10 mouse cellular contexts compared by ENCODE assay signal in genomic region chr12:104473492-104473891, GRCm38 (mm10). TPM values are rescaled to one million over a fixed set of nuclear protein-coding genes. Genes with fewer than 3 reads are reported as not detected.
DNase-seq lines count a peak whose midpoint lies in the region; ATAC-seq lines count a peak whose summit lies in the region.
"Had no signal": no experiment of that assay in that cellular context is flagged by ENCODE, and none has a peak within 500 bp of the region (broad histone marks: within the 10 kb centered on the region; RNA-seq: fewer than 3 reads in every experiment).

No protein-coding gene starts in this region.

- DNase-seq in hindbrain, embryonic 10.5 days (ENCODE audit: low spot score), result no peak
- DNase-seq in spleen, adult 18-20 months, result no peak
- no peak for DNase-seq in urinary bladder, adult 2 months (ENCODE audit: low spot score)
- DNase-seq in layer of hippocampus, adult 9-10 months (ENCODE audit: low spot score), result no peak
- DNase-seq: thymus, postnatal 36 days had no signal

- H3K4me2 ChIP-seq in liver, embryonic 16.5 days (ENCODE audit: low read depth, low read length), result peak overlapping the region; percentile 61

- H3K9me3 ChIP-seq in megakaryocyte, embryonic 14.5 days, result no peaks in the 10 kb centered on the region
- no peaks in the 10 kb centered on the region for H3K9me3 ChIP-seq in hindbrain, embryonic 10.5 days
- H3K9me3 ChIP-seq in liver, embryonic 16.5 days (replicated peaks; ENCODE audit: control insufficient read depth, low read length), result no peaks in the 10 kb centered on the region

- no peak for ATAC-seq in megakaryocyte, adult 5-6 weeks (ENCODE audit: poor library complexity, severe bottlenecking)
- no peak for ATAC-seq in liver, embryonic 16.5 days (ENCODE audit: low read depth)

- no peaks in the 10 kb centered on the region for H3K36me3 ChIP-seq in megakaryocyte, embryonic 14.5 days (replicated peaks; ENCODE audit: low read length)
- H3K36me3 ChIP-seq in hindbrain, embryonic 10.5 days, result no peaks in the 10 kb centered on the region
- no peaks in the 10 kb centered on the region for H3K36me3 ChIP-seq in liver, embryonic 16.5 days (ENCODE audit: control insufficient read depth, insufficient read depth)

- under 1% methylated on average over 17 of the region's 18 CpGs for whole genome bisulfite sequencing in hindbrain, embryonic 10.5 days
- 2% methylated on average over 17 of the region's 18 CpGs for WGBS in liver, embryonic 16.5 days (ENCODE audit: insufficient replicate concordance)

- H3K4me3 ChIP-seq in megakaryocyte, embryonic 14.5 days (replicated peaks), result peak overlapping the region; percentile 90
- H3K4me3 ChIP-seq in hindbrain, embryonic 10.5 days, result peak overlapping the region; percentile 60
- no peak overlapping the region for H3K4me3 ChIP-seq in liver, embryonic 16.5 days (ENCODE audit: low read depth, low read length)
- H3K4me3 ChIP-seq: myocyte had no signal

- peaks cover 98% of the 10 kb centered on the region for H3K27me3 ChIP-seq in megakaryocyte, embryonic 14.5 days (replicated peaks)
- peaks cover 100% of the 10 kb centered on the region for H3K27me3 ChIP-seq in hindbrain, embryonic 10.5 days (ENCODE audit: insufficient read depth, poor library complexity, severe bottlenecking)
- peaks cover 91% of the 10 kb centered on the region for H3K27me3 ChIP-seq in liver, embryonic 16.5 days (ENCODE audit: control insufficient read depth, insufficient read depth, low read depth, low read length)

- peaks cover 30% of the 10 kb centered on the region for H3K4me1 ChIP-seq in megakaryocyte, embryonic 14.5 days
- peaks cover 68% of the 10 kb centered on the region for H3K4me1 ChIP-seq in hindbrain, embryonic 10.5 days (replicated peaks)
- no peaks in the 10 kb centered on the region; the same call in 1 of the 2 replicates for H3K4me1 ChIP-seq in liver, embryonic 16.5 days (ENCODE audit: control insufficient read depth, low read depth, low read length)

- no peak overlapping the region for H3K27ac ChIP-seq in hindbrain, embryonic 10.5 days
- H3K27ac ChIP-seq in liver, embryonic 16.5 days (ENCODE audit: low read length), result no peak overlapping the region

- no peak overlapping the region for H3K9ac ChIP-seq in liver, embryonic 16.5 days (ENCODE audit: low read depth, low read length)

RNA-seq across cellular contexts. Expression of gene Gsc, which starts 0.4 kb away (rescaled TPM):
- polyA plus RNA-seq in megakaryocyte, embryonic 14.5 days (2012; ENCODE audit: insufficient read depth, low replicate concordance), result not detected in 2 replicates
- not detected in 2 replicates for total RNA-seq in megakaryocyte, adult 5-6 weeks (2015)
- total RNA-seq in megakaryocyte, adult 5-6 weeks (2017), result not detected in 2 replicates
- polyA plus RNA-seq in hindbrain, embryonic 10.5 days (2016; fragmentation: Nextera tagmentation; extraction: Ambion mirVana), result 0.55 and 0.76 TPM in 2 replicates
- not detected in 2 replicates for polyA plus RNA-seq in liver, embryonic 16.5 days (2015; fragmentation: Nextera tagmentation; extraction: Ambion mirVana)
- polyA plus RNA-seq in urinary bladder, adult 2 months (2012; rRNA removed), result 0.04 TPM in 1 of 2 replicates, not detected in the other
- total RNA-seq: heart, postnatal 36 days had no signal
- polyA plus RNA-seq: myocyte had no signal
